Mouse (Mus musculus) cerebellum, adult 9-10 months (tissue): ENCODE results near the gene Tnfsf13.

Experiments used
- DNase-seq: peaks from one replicate; pipeline ENCODE4 v3.0.0; 2022

The Tnfsf13 gene

GRCm38 (mm10) chr11:69645860-69646259 lies 39.7 kb downstream of the Tnfsf13 start:
- DNase-seq: no peak

DNA sequence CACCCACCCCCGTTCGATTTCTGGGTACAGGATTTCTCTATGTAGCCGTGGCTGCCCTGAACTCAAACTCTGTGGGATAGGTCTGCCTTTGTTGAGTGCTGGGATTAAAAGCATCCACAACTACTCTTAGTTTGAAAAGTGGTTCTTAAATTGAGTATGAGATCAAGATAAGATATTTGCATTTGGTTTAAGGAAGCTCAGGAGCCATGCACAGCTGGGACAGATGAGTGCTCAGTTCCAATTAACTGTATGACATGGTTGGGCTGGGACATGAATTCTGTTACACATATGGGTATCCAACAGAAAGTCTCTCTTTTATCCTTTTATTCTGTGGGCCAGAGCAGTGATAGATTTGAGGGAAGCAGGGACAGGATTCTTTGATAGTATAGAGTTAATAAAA lies 50.1 kb downstream of the Tnfsf13 start:
- peak; percentile 16 for DNase-seq

- DNase-seq: peak; percentile 73
Observed at GRCm38 (mm10) chr11:69633128-69633866, 52.3 kb downstream of the Tnfsf13 start.
